Mouse (Mus musculus) midbrain, postnatal 0 days (tissue): ENCODE data around the gene Gstp1. TPM values are rescaled to one million over a fixed set of nuclear protein-coding genes. Genes with fewer than 3 reads are reported as not detected.
"Not testable (repeated sequence)": the region's sequence is repeated elsewhere in the genome, so short reads cannot be mapped to it uniquely, and the experiment has no call there.

ENCODE experiments used
- ATAC-seq: fragments of 200-750 bp; cut with Nextera tagmentation; 2 replicates; pipeline ENCODE4 v1.8.0; 2017; ENCODE audit warnings: moderate number of reproducible peaks, mild to moderate bottlenecking, moderate TSS enrichment, moderate library complexity; ENCODE audit not compliant: low FRiP score
- DNase-seq: peaks from one replicate; pipeline ENCODE4 v3.0.0-alpha.2; 2015; ENCODE audit warnings: low spot score
- H3K27ac ChIP-seq: fragments of 300-500 bp; sonication (generic); 2 replicates; pipeline ENCODE4 v1.5.1; 2014; ENCODE audit warnings: low read depth, mild to moderate bottlenecking, low read length, mixed read lengths
- H3K27me3 ChIP-seq: fragments of 300-500 bp; sonication (generic); 2 replicates; pipeline ENCODE4 v1.6.1; 2014; ENCODE audit warnings: low read length, control low read depth, mixed read lengths; ENCODE audit not compliant: insufficient read depth
- H3K36me3 ChIP-seq: fragments of 300-500 bp; sonication (generic); 2 replicates; pipeline ENCODE4 v1.6.1; 2014; ENCODE audit warnings: low read length, control low read depth, mixed read lengths; ENCODE audit not compliant: insufficient read depth
- H3K4me1 ChIP-seq: fragments of 300-500 bp; sonication (generic); 2 replicates; pipeline ENCODE4 v1.6.1; 2014; ENCODE audit warnings: mild to moderate bottlenecking, control low read depth, antibody characterized with exemption, low read length, mixed read lengths; ENCODE audit not compliant: insufficient read depth
- H3K4me2 ChIP-seq: fragments of 300-500 bp; sonication (generic); 2 replicates; pipeline ENCODE4 v1.6.1; 2014; ENCODE audit warnings: low read depth, mild to moderate bottlenecking, low read length, mixed read lengths; ENCODE audit not compliant: poor library complexity, severe bottlenecking
- H3K4me3 ChIP-seq: fragments of 300-500 bp; sonication (generic); 2 replicates; pipeline ENCODE4 v1.5.1; 2014; ENCODE audit warnings: low read depth, mild to moderate bottlenecking, low read length, moderate library complexity
- H3K9ac ChIP-seq: fragments of 300-500 bp; sonication (generic); replicated peaks from 2 replicates; pipeline ENCODE4 v1.6.1; 2014; ENCODE audit warnings: mild to moderate bottlenecking, low read length, moderate library complexity, mixed read lengths; ENCODE audit not compliant: poor library complexity, severe bottlenecking
- H3K9me3 ChIP-seq: fragments of 300-500 bp; sonication (generic); 2 replicates; pipeline ENCODE4 v1.6.1; 2016; ENCODE audit warnings: low read length, control low read depth
- CTCF ChIP-seq: IDR thresholded peaks from 2 replicates; pipeline ENCODE4 v1.5.1; 2016; ENCODE audit warnings: antibody characterized with exemption, mild to moderate bottlenecking
- WGBS: fragments of 180-500 bp; shearing (Covaris S2); extraction: QIAGEN DNeasy Blood & Tissue Kit; methylation state at CpG from one replicate; pipeline ENCODE4 v1.1.7; 2014; 5-methylcytosine and 5-hydroxymethylcytosine counted together
- polyA plus RNA-seq: library from polyadenylated mRNA; unstranded; fragments of >200 nt; fragmentation: Nextera tagmentation; extraction: Ambion mirVana; gene quantifications from 2 replicates; pipeline ENCODE4 v1.2.1, GENCODE M21; 2015
- total RNA-seq: library from RNA; depleted of rRNA; stranded (reverse); fragments of >200 nt; gene quantifications from 2 replicates; pipeline ENCODE4 v1.2.3, GENCODE M21; 2014

Gene Gstp1
- total and polyA plus RNA-seq, 2 experiments from 2014 or later, result 350 to 665 TPM

DNA sequence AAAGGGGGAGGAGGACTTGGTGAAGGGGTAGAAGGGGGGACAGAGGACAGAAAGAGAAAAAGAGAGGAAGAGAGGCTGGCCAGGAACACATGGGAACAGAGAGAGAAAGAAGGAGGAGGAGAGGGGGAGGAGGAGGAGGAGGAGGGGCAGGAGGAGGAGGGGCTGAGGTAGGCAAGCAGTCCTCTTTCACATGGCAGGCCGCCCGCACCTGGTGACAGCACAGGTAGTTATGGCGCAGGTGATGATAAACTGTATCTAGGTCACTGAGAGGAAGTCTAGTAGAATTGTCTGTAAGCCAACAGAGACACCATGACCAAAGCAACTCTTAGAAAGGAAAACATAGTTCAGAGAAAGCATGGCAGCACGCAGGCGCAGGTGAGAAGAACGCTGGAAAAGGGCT is 33.6 kb upstream of the Gstp1 start:
- Histone ChIP-seq H3K9me3 (no peaks in the 10 kb centered on the region), H3K4me1 (no peaks in the 10 kb centered on the region), H3K36me3 (no peaks in the 10 kb centered on the region), H3K27me3 (no peaks in the 10 kb centered on the region), H3K9ac (no peak overlapping the region), H3K4me2 (no peak overlapping the region), H3K4me3 (no peak overlapping the region), H3K27ac (no peak overlapping the region)
- WGBS, result 93% methylated on average over 6 of the region's 6 CpGs
- no peak for DNase-seq
- ATAC-seq, result no peak
- no peak for TF ChIP-seq CTCF

DNA sequence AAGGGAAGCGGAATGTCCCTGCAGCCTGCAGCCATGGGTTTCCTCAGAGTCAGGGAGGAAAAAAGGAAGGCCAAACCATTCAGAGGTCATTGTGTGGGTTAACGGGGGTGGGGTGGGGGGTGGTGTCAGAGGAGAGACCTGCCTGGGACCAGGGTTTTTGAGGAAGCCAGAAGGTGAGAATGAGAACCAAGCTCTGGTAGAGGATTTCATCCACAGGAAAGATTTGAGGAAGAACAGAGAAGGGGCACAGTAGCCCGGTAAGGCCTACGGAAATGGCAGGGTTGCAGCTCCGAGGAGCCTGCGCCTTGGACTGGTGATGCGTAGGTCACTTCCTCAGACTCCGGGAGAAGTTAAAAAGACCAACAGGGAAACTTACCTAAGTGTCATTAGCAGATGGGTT is 33.0 kb upstream of the Gstp1 start:
- DNase-seq (no peak), ATAC-seq (no peak)
- 84% methylated on average over 8 of the region's 8 CpGs for WGBS
- H3K4me3 ChIP-seq, result no peak overlapping the region
- no peak for TF ChIP-seq CTCF
- H3K9me3 ChIP-seq, result no peaks in the 10 kb centered on the region
- no peaks in the 10 kb centered on the region for H3K27me3 ChIP-seq
- no peaks in the 10 kb centered on the region for H3K4me1 ChIP-seq
- no peaks in the 10 kb centered on the region for H3K36me3 ChIP-seq
- no peak overlapping the region for H3K27ac ChIP-seq
- no peak overlapping the region for H3K9ac ChIP-seq
- no peak overlapping the region for H3K4me2 ChIP-seq

DNA sequence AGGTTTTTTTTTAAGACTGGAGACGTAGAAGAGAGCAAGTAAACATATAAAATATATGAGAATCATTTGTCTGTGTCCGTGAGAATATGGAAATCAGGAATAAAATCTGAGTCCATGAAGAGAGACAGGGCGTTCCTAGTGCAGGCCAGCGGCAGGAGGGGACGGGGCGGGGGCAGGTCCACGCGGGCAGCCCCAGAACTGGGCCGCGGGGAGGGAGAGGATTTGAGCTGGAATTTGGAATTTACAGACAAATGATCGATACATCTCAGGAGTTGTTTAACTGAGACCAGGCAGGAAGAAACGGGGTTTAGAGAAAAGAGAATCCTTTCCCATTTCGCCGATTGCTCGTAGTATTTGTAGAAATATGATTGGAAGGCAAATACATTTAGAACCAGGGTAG is 32.5 kb upstream of the Gstp1 start:
- Histone ChIP-seq H3K4me3 (no peak overlapping the region), H3K27ac (no peak overlapping the region), H3K36me3 (no peaks in the 10 kb centered on the region), H3K4me1 (no peaks in the 10 kb centered on the region), H3K27me3 (no peaks in the 10 kb centered on the region), H3K4me2 (no peak overlapping the region), H3K9me3 (no peaks in the 10 kb centered on the region), H3K9ac (no peak overlapping the region)
- no peak for ATAC-seq
- 73% methylated on average over 15 of the region's 15 CpGs for WGBS
- DNase-seq, result no peak
- TF ChIP-seq CTCF, result no peak

DNA sequence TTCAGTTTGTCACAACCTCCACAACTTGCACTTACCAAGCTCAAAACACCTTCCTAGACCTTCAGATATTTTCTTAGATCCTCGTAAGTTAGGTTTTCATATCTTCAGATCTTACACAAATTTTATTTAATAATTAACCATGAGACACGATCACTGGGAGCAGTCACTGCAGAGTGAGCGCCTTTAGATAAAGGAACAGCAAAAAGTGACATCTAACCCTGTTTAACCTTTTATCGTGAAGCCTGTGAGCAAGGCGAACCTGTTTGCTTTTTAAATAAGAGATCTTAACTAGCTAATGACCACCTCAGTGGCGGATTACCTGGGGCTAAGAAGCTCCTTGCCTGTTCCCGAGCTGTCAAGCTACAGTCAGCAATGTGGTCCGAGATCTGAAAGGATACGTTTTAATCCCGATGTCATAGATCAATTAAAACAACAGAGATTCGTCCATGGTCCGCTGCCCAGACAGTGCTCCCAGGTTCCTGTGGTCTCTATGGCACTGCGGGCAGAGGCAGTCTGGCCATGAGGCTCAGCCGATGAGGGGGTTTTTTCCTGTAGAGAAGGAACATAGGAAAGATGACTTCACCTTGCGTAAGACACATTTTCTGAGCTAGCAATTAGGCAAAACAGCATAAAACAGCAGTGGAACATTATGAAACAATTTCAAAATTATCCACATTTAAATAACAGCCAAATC is 31.1 kb upstream of the Gstp1 start:
- no peak overlapping the region for H3K4me2 ChIP-seq
- H3K36me3 ChIP-seq, result no peaks in the 10 kb centered on the region
- H3K4me1 ChIP-seq, result no peaks in the 10 kb centered on the region
- H3K9ac ChIP-seq, result no peak overlapping the region
- DNase-seq, result no peak
- H3K27ac ChIP-seq, result no peak overlapping the region
- no peak for ATAC-seq
- WGBS, result 46% methylated on average over 15 of the region's 15 CpGs
- H3K4me3 ChIP-seq, result no peak overlapping the region
- H3K9me3 ChIP-seq, result no peaks in the 10 kb centered on the region
- TF ChIP-seq CTCF, result no peak
- H3K27me3 ChIP-seq, result no peaks in the 10 kb centered on the region

DNA sequence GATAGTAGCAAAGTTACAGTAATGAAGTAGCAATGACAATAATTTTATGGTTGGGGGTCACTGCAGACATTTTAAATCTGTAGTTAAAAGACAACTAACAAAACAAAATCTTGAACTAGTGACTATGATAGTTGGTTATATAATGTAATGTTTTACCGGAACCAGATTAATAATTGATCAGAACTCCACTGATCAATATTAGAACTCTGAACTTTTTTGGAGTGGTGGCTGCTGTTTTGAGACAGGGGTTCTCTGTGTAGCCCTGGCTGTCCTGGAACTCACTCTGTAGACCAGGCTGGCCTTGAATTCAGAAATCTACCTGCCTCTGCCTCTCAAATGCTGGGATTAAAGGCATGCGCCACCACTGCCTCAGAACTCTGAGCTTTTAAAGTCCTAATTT is 30.5 kb upstream of the Gstp1 start:
- H3K9me3 ChIP-seq, ATAC-seq, H3K27me3 ChIP-seq, H3K4me2 ChIP-seq, DNase-seq, H3K27ac ChIP-seq, H3K36me3 ChIP-seq, H3K4me1 ChIP-seq, H3K9ac ChIP-seq, H3K4me3 ChIP-seq: not testable (repeated sequence)
- 92% methylated on average over 2 of the region's 2 CpGs for WGBS

DNA sequence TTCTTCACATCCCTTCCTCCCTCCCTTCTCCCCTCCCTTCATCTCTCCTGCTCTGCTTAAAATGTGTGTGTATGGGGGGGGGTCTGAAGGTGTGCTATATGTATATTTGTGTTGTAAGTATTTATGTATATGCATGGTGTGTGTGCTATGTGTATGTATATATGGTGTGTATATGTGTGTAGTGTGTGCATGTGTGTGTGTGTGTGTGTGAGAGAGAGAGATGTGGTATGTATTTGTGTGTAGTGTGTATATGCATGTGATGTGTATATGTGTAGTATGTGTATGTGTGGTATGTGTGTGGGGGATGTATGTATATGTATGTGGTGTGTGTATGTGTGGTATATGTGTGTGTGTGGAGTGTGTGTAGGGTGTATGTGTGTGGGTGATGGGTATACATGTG is 29.1 kb upstream of the Gstp1 start:
- no peak overlapping the region for H3K27ac ChIP-seq
- ATAC-seq, result no peak
- H3K4me2 ChIP-seq, result no peak overlapping the region
- no peaks in the 10 kb centered on the region for H3K36me3 ChIP-seq
- no peak for DNase-seq
- no peaks in the 10 kb centered on the region for H3K27me3 ChIP-seq
- TF ChIP-seq CTCF, result no peak
- no peaks in the 10 kb centered on the region for H3K4me1 ChIP-seq
- H3K9ac ChIP-seq, result no peak overlapping the region
- H3K4me3 ChIP-seq, result no peak overlapping the region
- no peaks in the 10 kb centered on the region for H3K9me3 ChIP-seq
